Mouse (Mus musculus): ENCODE measurements at regions not wholly inside any gene's neighbourhood (a gene's known extent, or its start where the extent isn't known, plus 50 kb on each side); places are given as distances from the start of the nearest gene placed in this dataset.

DNA sequence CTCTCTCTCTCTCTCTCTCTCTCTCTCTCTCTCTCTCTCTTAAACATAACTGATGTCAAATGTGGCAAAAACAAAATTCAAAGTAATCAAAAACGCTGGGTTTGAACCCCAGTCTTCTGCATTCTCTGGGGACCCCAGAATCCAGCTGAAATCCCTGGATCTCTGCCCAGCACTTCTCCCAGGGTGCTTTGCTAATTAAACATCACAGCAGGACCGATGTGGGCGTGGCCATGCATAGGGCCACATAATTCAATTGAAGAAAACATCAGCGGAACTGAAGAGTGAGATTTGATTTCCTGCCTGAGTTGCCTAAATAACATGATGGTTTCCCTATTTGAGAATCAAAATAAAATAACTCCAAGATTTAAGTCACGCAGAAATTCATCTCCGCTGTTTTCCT, 84.9 kb upstream of the Daam1 start:
- H3K27ac ChIP-seq (ENCODE audit: low read length), result no peak overlapping the region
- no peak for ATAC-seq
- H3K9ac ChIP-seq (replicated peaks; ENCODE audit: low read depth, low read length), result no peak overlapping the region
- H3K4me3 ChIP-seq (replicated peaks; ENCODE audit: low read length), result no peak overlapping the region
- H3K27me3 ChIP-seq (replicated peaks; ENCODE audit: control insufficient read depth, insufficient read depth, low read length), result no peaks in the 10 kb centered on the region
- 44% methylated on average over 6 of the region's 6 CpGs for WGBS
- no peaks in the 10 kb centered on the region for H3K9me3 ChIP-seq (ENCODE audit: control insufficient read depth, low read length)
- no peaks in the 10 kb centered on the region for H3K36me3 ChIP-seq (ENCODE audit: control insufficient read depth, insufficient read depth)
- no peak overlapping the region for H3K4me2 ChIP-seq (ENCODE audit: low read length)
- H3K4me1 ChIP-seq (replicated peaks; ENCODE audit: control insufficient read depth, insufficient read depth, low read length), result peaks cover 39% of the 10 kb centered on the region

DNA sequence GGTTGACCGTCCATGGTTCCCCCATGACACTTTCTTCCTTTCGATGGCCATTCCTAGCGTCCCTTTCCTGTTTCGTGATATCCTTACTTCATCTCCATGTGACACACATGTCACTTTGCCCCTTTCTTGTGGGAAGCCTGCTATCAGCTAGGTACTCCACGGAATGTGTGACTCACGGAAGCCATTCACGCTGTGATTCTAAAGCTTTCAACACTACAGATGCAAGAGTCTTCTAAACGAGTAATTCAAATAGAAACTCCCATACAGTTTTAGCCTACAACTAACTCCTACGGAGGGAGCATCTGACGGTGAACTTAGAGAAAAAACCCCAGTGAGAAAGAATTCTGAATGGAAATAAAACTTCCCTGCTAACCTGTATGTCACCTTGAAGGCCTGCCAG, 83.5 kb upstream of the Daam1 start:
- Histone ChIP-seq H3K9ac (replicated peaks; ENCODE audit: low read depth, low read length) (no peak overlapping the region), H3K27me3 (replicated peaks; ENCODE audit: control insufficient read depth, insufficient read depth, low read length) (no peaks in the 10 kb centered on the region), H3K27ac (ENCODE audit: low read length) (peak overlapping the region; percentile 83), H3K4me2 (ENCODE audit: low read length) (no peak overlapping the region), H3K9me3 (ENCODE audit: control insufficient read depth, low read length) (no peaks in the 10 kb centered on the region), H3K36me3 (ENCODE audit: control insufficient read depth, insufficient read depth) (no peaks in the 10 kb centered on the region), H3K4me3 (replicated peaks; ENCODE audit: low read length) (no peak overlapping the region), H3K4me1 (replicated peaks; ENCODE audit: control insufficient read depth, insufficient read depth, low read length) (peaks cover 39% of the 10 kb centered on the region)
- ATAC-seq, result no peak
- WGBS, result 88% methylated on average over 10 of the region's 10 CpGs

- no peaks in the 10 kb centered on the region for H3K9me3 ChIP-seq (ENCODE audit: control insufficient read depth, low read length)
- H3K27me3 ChIP-seq (replicated peaks; ENCODE audit: control insufficient read depth, insufficient read depth, low read length), result no peaks in the 10 kb centered on the region
- H3K4me3 ChIP-seq (replicated peaks; ENCODE audit: low read length), result no peak overlapping the region
- H3K27ac ChIP-seq (ENCODE audit: low read length), result peak overlapping the region; percentile 83
- H3K4me2 ChIP-seq (ENCODE audit: low read length), result peak overlapping the region; percentile 26
- H3K4me1 ChIP-seq (replicated peaks; ENCODE audit: control insufficient read depth, insufficient read depth, low read length), result peaks cover 41% of the 10 kb centered on the region
- WGBS, result 53% methylated on average over 14 of the region's 14 CpGs
- no peaks in the 10 kb centered on the region for H3K36me3 ChIP-seq (ENCODE audit: control insufficient read depth, insufficient read depth)
- no peak overlapping the region for H3K9ac ChIP-seq (replicated peaks; ENCODE audit: low read depth, low read length)
- peak; percentile 51 for ATAC-seq
Measured at GRCm38 (mm10) chr12:71747831-71748368, 83.0 kb upstream of the Daam1 start.

- peak overlapping the region; percentile 83 for H3K27ac ChIP-seq (ENCODE audit: low read length)
- H3K9ac ChIP-seq (replicated peaks; ENCODE audit: low read depth, low read length), result no peak overlapping the region
- no peaks in the 10 kb centered on the region for H3K36me3 ChIP-seq (ENCODE audit: control insufficient read depth, insufficient read depth)
- H3K27me3 ChIP-seq (replicated peaks; ENCODE audit: control insufficient read depth, insufficient read depth, low read length), result no peaks in the 10 kb centered on the region
- no peaks in the 10 kb centered on the region for H3K9me3 ChIP-seq (ENCODE audit: control insufficient read depth, low read length)
- peak overlapping the region; percentile 26 for H3K4me2 ChIP-seq (ENCODE audit: low read length)
- ATAC-seq, result peak; percentile 78
- H3K4me3 ChIP-seq (replicated peaks; ENCODE audit: low read length), result no peak overlapping the region
- 45% methylated on average over 4 of the region's 4 CpGs for WGBS
- H3K4me1 ChIP-seq (replicated peaks; ENCODE audit: control insufficient read depth, insufficient read depth, low read length), result peaks cover 39% of the 10 kb centered on the region
Measured at GRCm38 (mm10) chr12:71748731-71749130, 82.1 kb upstream of the Daam1 start.

- H3K9ac ChIP-seq (replicated peaks; ENCODE audit: low read depth, low read length), result no peak overlapping the region
- H3K36me3 ChIP-seq (ENCODE audit: control insufficient read depth, insufficient read depth), result no peaks in the 10 kb centered on the region
- H3K27ac ChIP-seq (ENCODE audit: low read length), result 0 out of 2 replicates have a peak overlapping the region, but pooled peaks have one; percentile 53
- H3K9me3 ChIP-seq (ENCODE audit: control insufficient read depth, low read length), result no peaks in the 10 kb centered on the region
- ATAC-seq, result no peak; the same call in 1 of the 2 replicates
- H3K4me3 ChIP-seq (replicated peaks; ENCODE audit: low read length), result no peak overlapping the region
- H3K27me3 ChIP-seq (replicated peaks; ENCODE audit: control insufficient read depth, insufficient read depth, low read length), result no peaks in the 10 kb centered on the region
- no peak overlapping the region for H3K4me2 ChIP-seq (ENCODE audit: low read length)
- peaks cover 38% of the 10 kb centered on the region for H3K4me1 ChIP-seq (replicated peaks; ENCODE audit: control insufficient read depth, insufficient read depth, low read length)
- 63% methylated on average over 2 of the region's 2 CpGs for WGBS
Measured at GRCm38 (mm10) chr12:71749668-71750067, 81.2 kb upstream of the Daam1 start.

DNA sequence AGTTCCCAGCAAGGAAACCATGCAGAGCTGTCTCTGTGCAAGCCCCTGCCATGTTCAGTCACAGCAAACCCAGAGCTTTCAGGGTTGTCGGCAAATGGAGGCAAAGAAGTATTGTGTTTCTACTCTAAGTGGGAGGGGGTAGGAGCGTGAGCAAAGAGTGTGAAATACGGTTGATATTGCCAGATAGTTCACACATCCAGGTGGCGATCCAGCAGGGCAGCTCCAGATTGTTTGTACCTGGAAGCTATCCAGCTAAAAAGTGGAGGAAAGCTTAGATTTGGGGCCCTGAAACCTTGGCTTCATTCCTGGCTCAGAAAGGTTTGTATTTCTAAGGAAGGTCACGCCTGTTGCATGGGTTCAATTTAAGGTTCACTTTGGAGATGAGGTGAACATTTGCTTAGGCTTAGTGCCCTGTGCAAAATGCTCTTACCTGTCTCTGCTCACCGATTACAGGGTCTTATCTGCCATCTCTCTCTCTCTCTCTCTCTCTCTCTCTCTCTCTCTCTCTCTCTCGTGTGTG, 78.1 kb upstream of the Daam1 start:
- 50% methylated on average over 7 of the region's 7 CpGs for WGBS
- no peak for ATAC-seq
- Histone ChIP-seq H3K36me3 (ENCODE audit: control insufficient read depth, insufficient read depth) (no peaks in the 10 kb centered on the region), H3K4me1 (replicated peaks; ENCODE audit: control insufficient read depth, insufficient read depth, low read length) (peaks cover 24% of the 10 kb centered on the region), H3K27ac (ENCODE audit: low read length) (no peak overlapping the region), H3K27me3 (replicated peaks; ENCODE audit: control insufficient read depth, insufficient read depth, low read length) (no peaks in the 10 kb centered on the region), H3K4me3 (replicated peaks; ENCODE audit: low read length) (no peak overlapping the region), H3K9me3 (ENCODE audit: control insufficient read depth, low read length) (no peaks in the 10 kb centered on the region), H3K4me2 (ENCODE audit: low read length) (no peak overlapping the region), H3K9ac (replicated peaks; ENCODE audit: low read depth, low read length) (no peak overlapping the region)

GRCm38 (mm10) chr12:71753276-71753675, 77.6 kb upstream of the Daam1 start:
- WGBS, result 84% methylated on average over 3 of the region's 3 CpGs
- no peak overlapping the region for H3K4me2 ChIP-seq (ENCODE audit: low read length)
- H3K9me3 ChIP-seq (ENCODE audit: control insufficient read depth, low read length), result no peaks in the 10 kb centered on the region
- no peak for ATAC-seq
- no peak overlapping the region for H3K27ac ChIP-seq (ENCODE audit: low read length)
- no peaks in the 10 kb centered on the region for H3K36me3 ChIP-seq (ENCODE audit: control insufficient read depth, insufficient read depth)
- H3K4me1 ChIP-seq (replicated peaks; ENCODE audit: control insufficient read depth, insufficient read depth, low read length), result peaks cover 20% of the 10 kb centered on the region
- H3K4me3 ChIP-seq (replicated peaks; ENCODE audit: low read length), result no peak overlapping the region
- H3K9ac ChIP-seq (replicated peaks; ENCODE audit: low read depth, low read length), result no peak overlapping the region
- H3K27me3 ChIP-seq (replicated peaks; ENCODE audit: control insufficient read depth, insufficient read depth, low read length), result no peaks in the 10 kb centered on the region

DNA sequence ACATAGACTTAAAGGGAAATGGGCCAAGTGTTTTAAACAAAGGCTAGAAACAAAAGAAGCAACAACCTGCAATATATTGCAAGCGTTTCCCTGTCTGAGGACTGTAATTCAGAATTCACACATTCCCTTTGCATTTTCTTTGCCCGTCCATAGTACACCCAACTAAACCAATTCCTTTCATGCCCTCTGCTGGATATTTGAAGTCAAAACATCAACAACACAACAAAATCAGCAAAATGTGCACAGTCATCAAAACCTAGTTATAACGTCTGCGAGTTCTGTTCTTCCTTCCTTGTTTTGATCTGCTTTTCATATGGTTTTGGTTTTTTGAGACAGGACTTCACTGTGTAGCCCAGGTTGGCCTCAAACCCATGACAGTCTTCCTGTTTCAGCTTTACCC, 67.7 kb upstream of the Daam1 start:
- H3K27ac ChIP-seq (ENCODE audit: low read length), result no peak overlapping the region
- no peaks in the 10 kb centered on the region for H3K9me3 ChIP-seq (ENCODE audit: control insufficient read depth, low read length)
- no peaks in the 10 kb centered on the region for H3K27me3 ChIP-seq (replicated peaks; ENCODE audit: control insufficient read depth, insufficient read depth, low read length)
- WGBS, result 63% methylated on average over 4 of the region's 4 CpGs
- no peaks in the 10 kb centered on the region for H3K36me3 ChIP-seq (ENCODE audit: control insufficient read depth, insufficient read depth)
- H3K4me1 ChIP-seq (replicated peaks; ENCODE audit: control insufficient read depth, insufficient read depth, low read length), result no peaks in the 10 kb centered on the region
- no peak overlapping the region for H3K9ac ChIP-seq (replicated peaks; ENCODE audit: low read depth, low read length)
- no peak overlapping the region for H3K4me2 ChIP-seq (ENCODE audit: low read length)
- no peak for ATAC-seq
- no peak overlapping the region for H3K4me3 ChIP-seq (replicated peaks; ENCODE audit: low read length)

- Histone ChIP-seq H3K9me3 (ENCODE audit: control insufficient read depth, low read length) (no peaks in the 10 kb centered on the region), H3K4me3 (replicated peaks; ENCODE audit: low read length) (no peak overlapping the region), H3K4me1 (replicated peaks; ENCODE audit: control insufficient read depth, insufficient read depth, low read length) (peaks cover 2% of the 10 kb centered on the region; the same call in 1 of the 2 replicates), H3K9ac (replicated peaks; ENCODE audit: low read depth, low read length) (no peak overlapping the region), H3K27ac (ENCODE audit: low read length) (no peak overlapping the region), H3K4me2 (ENCODE audit: low read length) (no peak overlapping the region), H3K27me3 (replicated peaks; ENCODE audit: control insufficient read depth, insufficient read depth, low read length) (no peaks in the 10 kb centered on the region), H3K36me3 (ENCODE audit: control insufficient read depth, insufficient read depth) (no peaks in the 10 kb centered on the region)
- WGBS, result 95% methylated on average over 4 of the region's 4 CpGs
- ATAC-seq, result no peak
Measured at GRCm38 (mm10) chr12:71766086-71766485, 64.8 kb upstream of the Daam1 start.

DNA sequence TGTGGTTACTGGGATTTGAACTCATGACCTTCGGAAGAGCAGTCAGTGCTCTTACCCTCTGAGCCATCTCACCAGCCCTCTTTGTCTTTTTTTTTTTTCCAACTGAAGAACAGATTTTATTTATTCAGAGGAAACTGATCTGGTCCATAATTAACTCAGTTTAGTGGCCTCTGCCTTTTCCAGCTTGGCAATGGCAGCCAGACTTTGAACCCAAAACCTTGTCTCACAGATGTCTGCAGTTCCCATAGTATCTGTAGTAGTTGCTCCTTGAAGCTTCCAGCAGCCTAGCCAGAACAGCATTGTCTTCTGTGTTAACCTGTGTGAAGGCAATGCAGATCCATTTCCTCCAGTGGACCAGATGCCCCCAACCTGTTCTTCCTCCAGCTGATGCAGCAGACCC, 64.2 kb upstream of the Daam1 start:
- WGBS, result 88% methylated on average over 1 of the region's 1 CpGs

More for the DNA sequence above, 64.2 kb upstream of the Daam1 start:
- Histone ChIP-seq H3K4me2 (ENCODE audit: low read length) (no peak overlapping the region), H3K27ac (ENCODE audit: low read length) (no peak overlapping the region), H3K9ac (replicated peaks; ENCODE audit: low read depth, low read length) (no peak overlapping the region), H3K4me1 (replicated peaks; ENCODE audit: control insufficient read depth, insufficient read depth, low read length) (peaks cover 2% of the 10 kb centered on the region; the same call in 1 of the 2 replicates), H3K4me3 (replicated peaks; ENCODE audit: low read length) (no peak overlapping the region), H3K27me3 (replicated peaks; ENCODE audit: control insufficient read depth, insufficient read depth, low read length) (no peaks in the 10 kb centered on the region), H3K9me3 (ENCODE audit: control insufficient read depth, low read length) (no peaks in the 10 kb centered on the region), H3K36me3 (ENCODE audit: control insufficient read depth, insufficient read depth) (no peaks in the 10 kb centered on the region)
- no peak for ATAC-seq

Measured in forebrain, embryonic 16.5 days (tissue).